Mouse (Mus musculus) cortical plate, adult 2 months (tissue): ENCODE measurements around the gene Cdh23.

ENCODE experiments used
- CTCF ChIP-seq: fragments of 200-500 bp; IDR thresholded peaks from 2 replicates; pipeline ENCODE4 v1.5.1; 2011; ENCODE audit warnings: mild to moderate bottlenecking, control low read depth, low read length; ENCODE audit not compliant: insufficient read depth; ENCODE audit errors: extremely low read depth
- POLR2A ChIP-seq: fragments of 200-500 bp; IDR thresholded peaks from 2 replicates; pipeline ENCODE4 v1.6.1; 2011; ENCODE audit warnings: mild to moderate bottlenecking, low read length, control low read depth; ENCODE audit not compliant: insufficient read depth; ENCODE audit errors: extremely low read depth

GRCm38 (mm10) chr10:60742942-60743341, 46.7 kb upstream of the Cdh23 start:
- TF ChIP-seq CTCF (no peak), POLR2A (no peak)
